Mouse (Mus musculus) ovary, postnatal 36 days (tissue): ENCODE data around the gene Tmem17.

Experiments used
- DNase-seq: peaks from one replicate; pipeline ENCODE4 v3.0.0; 2022; ENCODE audit warnings: low spot score, mixed read lengths

The Tmem17 gene

DNA sequence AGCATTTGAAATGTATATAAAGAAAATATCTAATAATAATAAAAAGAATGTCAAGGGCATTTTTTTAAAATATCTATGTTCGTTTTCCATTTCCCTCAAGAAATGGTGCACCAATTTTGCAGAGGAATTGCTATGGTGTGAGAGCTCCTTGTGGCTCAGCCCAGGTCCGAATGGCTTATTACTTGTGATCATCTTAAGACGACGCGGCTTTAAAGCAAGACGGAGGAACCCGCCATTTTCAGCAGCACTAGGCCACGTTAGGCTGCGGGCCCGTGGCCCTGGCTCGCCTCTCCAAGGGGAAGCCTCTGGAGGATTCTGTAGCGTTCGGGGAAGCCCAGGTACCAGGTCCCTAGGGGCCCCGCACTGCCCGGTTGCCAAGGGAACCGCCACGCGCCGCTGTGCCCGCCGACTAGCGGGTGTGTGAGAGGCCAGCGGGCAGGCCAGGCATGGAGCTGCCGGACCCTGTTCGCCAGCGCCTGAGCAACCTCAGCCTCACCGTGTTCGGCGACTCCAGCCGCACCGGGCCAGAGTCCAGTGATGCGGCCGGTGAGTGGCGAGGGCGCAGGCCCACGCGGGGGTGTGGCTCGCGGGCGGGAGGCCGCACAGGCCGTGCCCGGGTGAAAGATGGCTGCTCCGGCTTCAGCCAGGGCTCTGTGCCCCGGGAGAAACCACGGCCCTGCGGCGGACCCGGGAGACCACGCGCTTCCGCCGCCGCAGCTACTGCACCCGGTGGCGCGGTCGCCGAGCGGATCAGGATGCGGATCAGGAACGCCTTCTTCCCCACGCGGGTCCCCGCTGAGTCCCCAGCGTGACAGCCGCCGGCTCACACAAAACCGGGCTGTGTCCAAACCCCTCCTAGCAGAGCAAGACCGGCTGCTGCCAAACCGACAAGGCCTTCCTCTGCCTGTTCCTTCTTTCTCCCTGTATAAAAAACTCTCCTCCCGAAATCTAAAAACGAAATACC is at the start of gene Tmem17:
Gene Tmem17, plus strand, starts transcription at position 51 of the 964 bp plus-strand sequence.
- DNase-seq = peak; percentile 92

DNA sequence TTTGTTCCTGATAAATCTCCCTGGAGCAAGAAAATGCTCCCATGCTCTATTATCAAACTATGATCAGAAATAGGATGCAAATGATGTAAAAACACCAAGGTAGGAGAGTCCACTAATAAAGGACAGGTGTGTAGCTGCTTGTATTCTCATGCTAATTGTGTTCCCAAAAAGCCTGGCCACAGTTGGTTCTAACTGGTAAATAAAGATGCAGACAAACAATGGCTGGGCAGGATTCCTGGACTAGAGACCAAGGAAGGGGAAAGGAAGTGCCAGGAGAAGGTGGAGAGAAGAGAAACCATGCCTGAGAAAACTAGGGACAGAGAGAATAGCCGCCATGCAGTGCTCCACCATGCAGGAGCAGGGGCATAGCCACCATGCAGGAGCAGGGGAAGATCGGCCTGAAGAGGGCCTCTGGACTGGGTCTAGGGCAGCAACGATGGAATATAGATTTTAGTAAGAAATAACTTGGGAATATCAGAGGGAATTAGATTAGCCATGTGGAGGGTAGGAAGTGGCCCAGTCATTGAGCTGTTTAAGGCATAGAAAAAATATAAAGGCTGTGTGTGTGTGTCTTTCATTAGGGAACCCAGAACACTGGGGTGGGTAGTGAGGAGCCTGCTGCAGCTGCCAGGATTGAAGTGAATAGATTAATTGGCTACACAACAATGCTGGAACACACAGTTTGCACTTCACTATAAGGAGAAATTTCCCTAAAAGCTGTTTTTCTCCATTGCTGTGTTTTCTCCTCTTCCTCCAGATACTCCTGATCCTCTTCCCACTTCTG is 31.9 kb upstream of the Tmem17 start:
- DNase-seq = no peak

DNA sequence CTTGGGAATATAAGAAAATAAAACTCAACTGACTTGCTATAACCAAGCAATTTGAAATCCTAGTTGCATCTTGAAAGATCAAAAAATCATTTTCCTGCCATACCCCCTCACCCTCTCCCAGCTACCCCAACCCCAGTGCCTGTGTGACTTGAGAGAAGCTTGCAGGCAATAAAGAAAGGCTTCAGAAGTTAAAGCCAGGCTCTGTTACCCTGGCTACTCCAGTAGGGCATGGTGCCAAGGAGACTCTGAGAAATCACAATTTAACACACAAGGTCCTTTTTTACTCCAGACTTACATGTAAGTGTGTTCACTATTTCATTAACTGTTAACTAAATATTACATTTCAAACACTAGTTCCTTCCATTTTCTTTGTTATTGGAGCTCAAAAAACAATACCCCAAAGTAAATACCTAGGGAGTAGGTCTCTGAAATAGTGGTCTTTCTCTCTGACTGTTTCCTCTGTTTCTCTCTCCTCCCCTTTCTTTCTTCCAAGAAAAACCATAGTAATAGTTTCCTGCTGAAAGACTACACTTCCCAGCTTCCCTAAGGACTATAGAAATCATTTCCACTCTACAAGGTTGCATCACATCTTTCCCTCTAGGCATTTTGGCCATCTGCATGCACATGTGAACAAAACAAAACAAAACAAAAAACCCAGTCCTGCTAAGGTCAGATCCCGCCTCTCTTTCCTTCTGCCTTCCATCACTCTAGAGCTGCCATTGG is 30.1 kb upstream of the Tmem17 start:
- no peak for DNase-seq

DNA sequence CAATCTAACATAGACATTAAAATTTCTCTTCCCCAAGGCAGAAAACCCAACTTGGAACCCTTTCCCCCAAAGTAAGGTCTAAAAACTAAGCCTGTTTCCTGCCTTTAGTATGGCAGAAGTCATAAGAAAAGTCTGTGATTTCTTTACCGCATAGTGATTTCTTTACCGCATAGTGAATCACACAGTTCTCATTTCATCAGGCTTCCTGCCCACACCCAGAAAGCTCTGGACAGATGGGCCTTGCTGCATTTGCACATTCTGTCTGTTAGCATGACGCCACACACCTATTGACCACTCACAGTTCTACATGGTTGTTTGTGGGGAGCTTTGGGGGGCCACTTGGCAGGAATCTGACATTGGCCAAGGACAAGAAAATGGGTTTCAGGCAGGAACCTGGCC is 29.5 kb upstream of the Tmem17 start:
- no peak for DNase-seq

DNA sequence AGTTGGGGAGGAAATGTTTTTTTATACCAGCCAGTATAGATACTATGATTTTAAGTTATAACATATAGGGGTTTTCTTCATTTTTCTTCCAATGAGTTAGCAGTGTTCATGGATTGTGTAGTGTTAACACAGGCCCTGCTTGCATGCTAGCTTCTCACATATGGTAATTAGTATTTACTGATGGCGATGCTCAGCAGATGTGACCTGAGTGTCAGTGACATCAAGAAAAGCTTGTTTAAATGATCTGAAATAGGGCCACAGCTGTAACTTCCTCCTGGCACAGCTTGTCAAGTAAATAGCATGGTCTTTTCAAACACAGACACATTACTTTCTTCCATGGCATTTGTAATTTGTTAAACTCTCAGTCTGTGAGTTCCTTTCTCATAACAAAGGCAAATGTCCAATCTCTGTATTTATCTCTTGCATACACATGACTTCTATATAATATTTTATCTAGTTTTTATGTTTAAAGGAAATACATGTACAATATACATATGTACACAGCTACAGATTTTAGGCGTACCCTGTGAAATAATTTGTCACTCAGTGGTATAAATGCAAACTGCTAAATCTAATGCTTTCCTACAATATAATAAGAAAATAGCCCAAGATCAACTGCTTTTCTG is 18.1 kb upstream of the Tmem17 start:
- DNase-seq = no peak

GRCm38 (mm10) chr11:22494941-22495340 is 16.9 kb upstream of the Tmem17 start:
- DNase-seq = no peak

- DNase-seq = no peak
These were observed 12.5 kb upstream of the Tmem17 start for GRCm38 (mm10) chr11:22499396-22499795.

DNA sequence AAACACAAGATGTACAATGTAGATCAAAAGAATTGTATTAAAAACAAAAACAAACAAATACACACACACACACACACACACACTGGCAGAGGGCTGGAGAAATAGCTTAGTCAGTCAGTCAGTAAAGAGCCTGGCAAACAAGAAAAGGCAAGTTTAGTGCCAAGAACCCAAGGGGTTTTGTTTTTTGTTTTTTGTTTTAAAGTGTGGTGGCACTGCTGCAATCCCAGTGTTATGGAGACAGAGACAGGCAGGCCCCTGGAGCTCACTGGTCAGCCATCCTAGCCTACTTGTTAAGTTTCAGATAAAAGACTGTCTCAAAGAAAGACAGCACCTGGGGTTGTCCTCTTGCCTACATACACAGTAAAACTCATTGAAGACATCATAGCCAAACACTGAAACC is 12.0 kb upstream of the Tmem17 start:
- DNase-seq = no peak

GRCm38 (mm10) chr11:22500771-22501566 is 10.9 kb upstream of the Tmem17 start:
- no peak for DNase-seq

GRCm38 (mm10) chr11:22513075-22513474 is 1.2 kb downstream of the Tmem17 start:
- DNase-seq = no peak

GRCm38 (mm10) chr11:22515061-22515460 is 3.2 kb downstream of the Tmem17 start:
- no peak for DNase-seq

- no peak for DNase-seq
These were observed 6.6 kb downstream of the Tmem17 start for GRCm38 (mm10) chr11:22518445-22518844.

GRCm38 (mm10) chr11:22520251-22520650 is 8.4 kb downstream of the Tmem17 start:
- no peak for DNase-seq

GRCm38 (mm10) chr11:22524606-22525005 is 12.7 kb downstream of the Tmem17 start:
- DNase-seq = no peak

- no peak for DNase-seq
These were observed 28.7 kb downstream of the Tmem17 start for GRCm38 (mm10) chr11:22540600-22540999.

DNA sequence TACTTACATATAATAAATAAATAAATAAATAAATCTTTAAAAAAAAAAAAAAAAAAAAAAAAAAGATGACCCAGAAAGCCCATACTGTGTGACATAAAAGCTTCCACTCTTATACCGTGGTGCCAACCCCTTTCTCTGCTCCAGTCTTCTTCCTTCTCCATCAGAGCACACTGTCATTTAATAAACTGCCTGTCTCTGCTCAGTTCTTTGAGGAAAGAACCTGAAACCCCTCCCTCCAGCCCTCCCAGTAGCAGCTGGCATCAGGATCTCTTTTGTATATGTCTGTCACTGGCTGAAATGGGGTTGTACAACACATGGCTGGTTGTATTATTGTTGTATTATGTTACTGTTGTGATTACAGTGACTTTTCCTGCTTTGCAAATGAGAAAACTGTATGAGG is 48.2 kb downstream of the Tmem17 start:
- DNase-seq = no peak

DNA sequence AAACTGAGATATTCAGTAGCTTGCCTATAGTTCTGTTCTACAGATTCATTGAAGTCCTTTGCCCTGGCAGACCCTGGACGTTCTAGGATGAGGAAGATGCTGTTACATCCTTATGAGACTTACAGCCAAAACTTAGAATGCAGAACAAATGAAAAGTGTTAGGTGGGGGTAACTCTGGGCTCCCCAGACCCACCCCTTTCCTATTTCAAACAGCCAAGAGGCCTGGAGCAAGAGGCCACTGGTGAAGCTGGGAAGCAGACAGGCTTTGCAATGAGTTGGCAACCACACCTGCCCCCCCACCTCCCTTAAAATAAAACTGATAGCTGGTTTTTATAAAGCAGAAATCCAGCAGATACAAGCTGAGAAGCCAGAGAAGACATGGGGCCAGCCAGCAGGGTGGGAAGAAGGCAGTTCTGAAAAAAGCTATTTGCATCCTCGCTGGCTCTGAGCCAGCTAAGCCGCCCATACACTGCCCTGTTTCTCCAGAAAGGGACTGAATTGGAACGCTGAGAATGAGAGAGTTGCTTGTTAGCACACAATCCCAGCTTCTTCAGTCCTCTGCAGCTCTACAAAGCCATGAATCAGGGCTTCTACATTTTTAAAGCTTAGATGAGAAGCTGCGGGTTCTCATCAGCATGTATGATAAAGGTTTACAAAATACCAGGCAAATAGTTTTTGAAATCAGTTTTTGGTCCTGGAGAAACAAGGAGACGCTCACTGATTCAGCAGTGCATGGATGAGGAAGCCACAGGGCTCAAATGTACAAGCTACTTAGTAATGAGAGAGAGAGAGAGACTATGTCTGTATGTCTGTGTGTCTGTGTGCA is 48.8 kb downstream of the Tmem17 start:
- peak; percentile 63 for DNase-seq

DNA sequence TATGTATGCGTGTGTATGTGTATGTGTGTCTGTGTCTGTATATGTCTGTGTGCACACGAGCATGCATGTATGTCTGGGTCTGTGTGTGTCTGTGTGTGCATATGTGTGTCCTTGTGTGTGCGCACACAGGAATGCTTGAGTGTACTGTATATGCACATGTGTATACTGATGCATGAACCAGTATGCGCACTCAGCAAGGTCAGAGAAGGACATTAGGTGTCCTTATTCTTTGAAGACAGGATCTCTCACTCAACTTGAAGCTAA is 49.4 kb downstream of the Tmem17 start:
- no peak for DNase-seq

DNA sequence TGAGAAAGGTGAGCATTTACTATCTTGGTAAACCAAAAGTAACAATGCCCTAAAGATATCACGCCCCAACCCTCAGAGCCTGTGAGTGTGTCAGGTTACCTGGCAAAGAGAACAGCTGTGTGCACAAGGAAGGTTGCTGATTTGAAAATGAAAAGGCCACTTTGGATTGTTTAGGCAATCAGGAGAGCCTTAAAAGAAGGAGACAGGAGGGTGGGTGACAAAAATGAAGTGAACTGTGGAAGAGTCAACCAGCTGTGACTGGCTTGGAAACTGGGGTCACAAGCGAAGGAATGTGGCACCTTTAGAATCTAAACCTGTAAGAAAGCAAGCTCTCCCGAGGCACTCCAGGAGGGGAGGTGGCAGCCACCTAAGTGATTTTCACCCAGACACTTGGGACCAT is 51.8 kb downstream of the Tmem17 start:
- no peak for DNase-seq

GRCm38 (mm10) chr11:22564676-22565075 is 52.8 kb downstream of the Tmem17 start:
- no peak for DNase-seq
